Mouse (Mus musculus): ENCODE measurements at regions not wholly inside any gene's neighbourhood (a gene's known extent, or its start where the extent isn't known, plus 50 kb on each side); places are given as distances from the start of the nearest gene placed in this dataset.
A peak's percentile ranks its signal among the peaks of the same experiment; 100 is the strongest.

GRCm38 (mm10) chr17:85541258-85541777 is 72.1 kb upstream of the Six3 start:
- H3K9me3 ChIP-seq (ENCODE audit: control insufficient read depth, low read length) = no peaks in the 10 kb centered on the region
- no peaks in the 10 kb centered on the region for H3K4me1 ChIP-seq (replicated peaks; ENCODE audit: control insufficient read depth, insufficient read depth, low read length)
- DNase-seq (ENCODE audit: low spot score) (peak; percentile 39), ATAC-seq (replicated peaks; ENCODE audit: low FRiP score, low TSS enrichment, low read depth) (no peak)
- no peaks in the 10 kb centered on the region for H3K36me3 ChIP-seq (ENCODE audit: control insufficient read depth, insufficient read depth, low read length)
- no peak overlapping the region for H3K27ac ChIP-seq (ENCODE audit: low read depth)
- H3K9ac ChIP-seq (ENCODE audit: low read length) = no peak overlapping the region
- no peaks in the 10 kb centered on the region for H3K27me3 ChIP-seq (replicated peaks; ENCODE audit: control insufficient read depth, insufficient read depth, low read length)
- H3K4me3 ChIP-seq (ENCODE audit: low read depth, low read length) = no peak overlapping the region
- H3K4me2 ChIP-seq (ENCODE audit: low read length) = no peak overlapping the region
- 90% methylated on average over 2 of the region's 2 CpGs for WGBS

GRCm38 (mm10) chr17:85548061-85548460 is 65.3 kb upstream of the Six3 start:
- no peak overlapping the region for H3K27ac ChIP-seq (ENCODE audit: low read depth)
- DNase-seq (ENCODE audit: low spot score) = peak; percentile 33

GRCm38 (mm10) chr17:85561006-85561405 is 52.4 kb upstream of the Six3 start:
- Histone ChIP-seq H3K4me1 (replicated peaks; ENCODE audit: control insufficient read depth, insufficient read depth, low read length) (no peaks in the 10 kb centered on the region), H3K4me3 (ENCODE audit: low read depth, low read length) (no peak overlapping the region), H3K9ac (ENCODE audit: low read length) (no peak overlapping the region), H3K36me3 (ENCODE audit: control insufficient read depth, insufficient read depth, low read length) (no peaks in the 10 kb centered on the region), H3K27me3 (replicated peaks; ENCODE audit: control insufficient read depth, insufficient read depth, low read length) (0 out of 2 replicates have a peak, but pooled peaks cover 2% of the 10 kb centered on the region), H3K27ac (ENCODE audit: low read depth) (no peak overlapping the region), H3K9me3 (ENCODE audit: control insufficient read depth, low read length) (no peaks in the 10 kb centered on the region), H3K4me2 (ENCODE audit: low read length) (no peak overlapping the region)
- WGBS = 79% methylated on average over 6 of the region's 6 CpGs
- peak; percentile 28 for DNase-seq (ENCODE audit: low spot score)
- no peak for ATAC-seq (replicated peaks; ENCODE audit: low FRiP score, low TSS enrichment, low read depth)

More at GRCm38 (mm10) chr17:85548061-85548460, 65.3 kb upstream of the Six3 start:
- Histone ChIP-seq H3K27me3 (replicated peaks; ENCODE audit: control insufficient read depth, insufficient read depth, low read length) (0 out of 2 replicates have a peak, but pooled peaks cover 3% of the 10 kb centered on the region), H3K4me2 (ENCODE audit: low read length) (no peak overlapping the region), H3K36me3 (ENCODE audit: control insufficient read depth, insufficient read depth, low read length) (no peaks in the 10 kb centered on the region), H3K4me3 (ENCODE audit: low read depth, low read length) (no peak overlapping the region), H3K9me3 (ENCODE audit: control insufficient read depth, low read length) (no peaks in the 10 kb centered on the region), H3K9ac (ENCODE audit: low read length) (no peak overlapping the region), H3K4me1 (replicated peaks; ENCODE audit: control insufficient read depth, insufficient read depth, low read length) (no peaks in the 10 kb centered on the region)
- no peak for ATAC-seq (replicated peaks; ENCODE audit: low FRiP score, low TSS enrichment, low read depth)
- WGBS = 91% methylated on average over 5 of the region's 5 CpGs

GRCm38 (mm10) chr17:85562510-85563266 is 50.7 kb upstream of the Six3 start:
- Histone ChIP-seq H3K9me3 (ENCODE audit: control insufficient read depth, low read length) (peaks cover 7% of the 10 kb centered on the region; the same call in 1 of the 2 replicates), H3K27me3 (replicated peaks; ENCODE audit: control insufficient read depth, insufficient read depth, low read length) (0 out of 2 replicates have a peak, but pooled peaks cover 2% of the 10 kb centered on the region), H3K4me1 (replicated peaks; ENCODE audit: control insufficient read depth, insufficient read depth, low read length) (no peaks in the 10 kb centered on the region), H3K36me3 (ENCODE audit: control insufficient read depth, insufficient read depth, low read length) (no peaks in the 10 kb centered on the region), H3K9ac (ENCODE audit: low read length) (no peak overlapping the region), H3K4me3 (ENCODE audit: low read depth, low read length) (no peak overlapping the region), H3K27ac (ENCODE audit: low read depth) (no peak overlapping the region), H3K4me2 (ENCODE audit: low read length) (no peak overlapping the region)
- 54% methylated on average over 17 of the region's 17 CpGs for WGBS
- ATAC-seq (replicated peaks; ENCODE audit: low FRiP score, low TSS enrichment, low read depth) (no peak), DNase-seq (ENCODE audit: low spot score) (peak; percentile 45)

- Histone ChIP-seq H3K27ac (ENCODE audit: low read depth) (no peak overlapping the region), H3K9me3 (ENCODE audit: control insufficient read depth, low read length) (peaks cover 7% of the 10 kb centered on the region; the same call in 1 of the 2 replicates), H3K4me3 (ENCODE audit: low read depth, low read length) (no peak overlapping the region), H3K36me3 (ENCODE audit: control insufficient read depth, insufficient read depth, low read length) (no peaks in the 10 kb centered on the region), H3K4me2 (ENCODE audit: low read length) (no peak overlapping the region), H3K4me1 (replicated peaks; ENCODE audit: control insufficient read depth, insufficient read depth, low read length) (no peaks in the 10 kb centered on the region), H3K9ac (ENCODE audit: low read length) (no peak overlapping the region), H3K27me3 (replicated peaks; ENCODE audit: control insufficient read depth, insufficient read depth, low read length) (0 out of 2 replicates have a peak, but pooled peaks cover 2% of the 10 kb centered on the region)
- ATAC-seq (replicated peaks; ENCODE audit: low FRiP score, low TSS enrichment, low read depth) (no peak), DNase-seq (ENCODE audit: low spot score) (peak; percentile 44)
- 63% methylated on average over 8 of the region's 8 CpGs for WGBS
Measured at GRCm38 (mm10) chr17:85563391-85563790, 50.0 kb upstream of the Six3 start.

All from intestine, embryonic 14.5 days (tissue).